Mouse (Mus musculus): ENCODE results near the gene Raet1e. TPM values are rescaled to one million over a fixed set of nuclear protein-coding genes. Genes with fewer than 3 reads are reported as not detected.
"Not testable (repeated sequence)": the region's sequence is repeated elsewhere in the genome, so short reads cannot be mapped to it uniquely, and the experiment has no call there.

The Raet1e gene
- total RNA-seq, 2 experiments from 2014 or later, result 0.24 TPM; not detected in 1

GRCm38 (mm10) chr10:22353548-22354195 lies 195.3 kb downstream of the Raet1e start:
- intact Hi-C loops (cut with DNase I), result not testable (repeated sequence)

GRCm38 (mm10) chr10:22354196-22354574 lies 195.8 kb downstream of the Raet1e start:
- intact Hi-C loops (cut with DNase I); DNase-seq: not testable (repeated sequence)

More at GRCm38 (mm10) chr10:22353548-22354195, 195.3 kb downstream of the Raet1e start:
- not testable (repeated sequence) for DNase-seq

- intact Hi-C loops (cut with DNase I); DNase-seq: not testable (repeated sequence)
These were observed 199.0 kb downstream of the Raet1e start for GRCm38 (mm10) chr10:22357373-22357772.

- DNase-seq; intact Hi-C loops (cut with DNase I): not testable (repeated sequence)
These were observed 201.9 kb downstream of the Raet1e start, which contains the start of gene Raet1d for GRCm38 (mm10) chr10:22360252-22360651. TSS of gene Raet1d (plus strand) at chr10:22360552.

GRCm38 (mm10) chr10:22360957-22361356 lies 202.6 kb downstream of the Raet1e start:
- DNase-seq; intact Hi-C loops (cut with DNase I): not testable (repeated sequence)

- DNase-seq; intact Hi-C loops (cut with DNase I): not testable (repeated sequence)
These were observed 203.3 kb downstream of the Raet1e start for GRCm38 (mm10) chr10:22361415-22362352.

- DNase-seq; intact Hi-C loops (cut with DNase I): not testable (repeated sequence)
These were observed 204.1 kb downstream of the Raet1e start for GRCm38 (mm10) chr10:22362466-22362865.

GRCm38 (mm10) chr10:22364915-22365314 lies 206.5 kb downstream of the Raet1e start:
- DNase-seq; intact Hi-C loops (cut with DNase I): not testable (repeated sequence)

GRCm38 (mm10) chr10:22381226-22381625 lies 222.9 kb downstream of the Raet1e start:
- DNase-seq; intact Hi-C loops (cut with DNase I): not testable (repeated sequence)

GRCm38 (mm10) chr10:22390146-22390545 lies 231.8 kb downstream of the Raet1e start:
- DNase-seq; intact Hi-C loops (cut with DNase I): not testable (repeated sequence)

GRCm38 (mm10) chr10:22391616-22392015 lies 233.2 kb downstream of the Raet1e start:
- DNase-seq, result not testable (repeated sequence)

GRCm38 (mm10) chr10:22393028-22393824 lies 234.9 kb downstream of the Raet1e start:
- intact Hi-C loops (cut with DNase I); DNase-seq: not testable (repeated sequence)

More at GRCm38 (mm10) chr10:22391616-22392015, 233.2 kb downstream of the Raet1e start:
- intact Hi-C loops (cut with DNase I), result not testable (repeated sequence)

GRCm38 (mm10) chr10:22396680-22397079 lies 238.3 kb downstream of the Raet1e start:
- DNase-seq; intact Hi-C loops (cut with DNase I): not testable (repeated sequence)

- intact Hi-C loops (cut with DNase I), result not testable (repeated sequence)
- peak; percentile 48 to 70 for DNase-seq
These were observed 244.0 kb downstream of the Raet1e start for GRCm38 (mm10) chr10:22402225-22402917.

- DNase-seq, result peak; percentile 7
- intact Hi-C loops (cut with DNase I), result not testable (repeated sequence)
These were observed 255.5 kb downstream of the Raet1e start for GRCm38 (mm10) chr10:22413702-22414494.

Measured in heart, postnatal 14 days (tissue).